ENCODE assay signal across 28 mouse cellular contexts in genomic region chr5:111728411-111728810, GRCm38 (mm10). TPM values are rescaled to one million over a fixed set of nuclear protein-coding genes. Genes with fewer than 3 reads are reported as not detected.
DNase-seq lines count a peak whose midpoint lies in the region; ATAC-seq and TF ChIP-seq lines count a peak whose summit lies in the region.
"Had no signal": no experiment of that assay in that cellular context is flagged by ENCODE, and none has a peak within 500 bp of the region (broad histone marks: within the 10 kb centered on the region; RNA-seq: fewer than 3 reads in every experiment).

No protein-coding gene starts in this region.

- no peaks in the 10 kb centered on the region for H3K79me2 ChIP-seq in MEL (ENCODE audit: control insufficient read depth, insufficient read depth, low read length, poor library complexity)

- no peaks in the 10 kb centered on the region for H3K4me1 ChIP-seq in kidney, adult 2 months (ENCODE audit: control insufficient read depth, insufficient read depth, low read length)
- H3K4me1 ChIP-seq in lung, postnatal 0 days (ENCODE audit: insufficient read depth, low read depth, low read length), result no peaks in the 10 kb centered on the region
- no peaks in the 10 kb centered on the region for H3K4me1 ChIP-seq in MEL (ENCODE audit: control insufficient read depth in 1 of 2, insufficient read depth in 2 of 2, low read length in 2 of 2)
- no peaks in the 10 kb centered on the region; the same call in 1 of the 2 replicates for H3K4me1 ChIP-seq in stomach, postnatal 0 days (replicated peaks; ENCODE audit: control insufficient read depth, insufficient read depth)
- H3K4me1 ChIP-seq: liver, embryonic 15.5 days had no signal

- no peak overlapping the region for H3K27ac ChIP-seq in kidney, adult 2 months (ENCODE audit: insufficient read depth, low read depth, low read length)
- H3K27ac ChIP-seq in lung, postnatal 0 days (ENCODE audit: low read length), result no peak overlapping the region
- H3K27ac ChIP-seq in MEL (ENCODE audit: control insufficient read depth, low read depth, low read length), result no peak overlapping the region
- H3K27ac ChIP-seq in stomach, postnatal 0 days (replicated peaks), result no peak overlapping the region
- H3K27ac ChIP-seq: hindbrain, embryonic 12.5 days; liver, embryonic 15.5 days; midbrain, embryonic 12.5 days; stomach, embryonic 15.5 days had no signal

- 0 out of 2 replicates have a peak, but pooled peaks have one; percentile 20 for TF ChIP-seq CTCF in kidney, adult 2 months (conservative IDR thresholded peaks at IDR 0.05; ENCODE audit: insufficient read depth, insufficient read length, low read depth, low read length)
- peak; percentile 53 for TF ChIP-seq CTCF in lung, postnatal 0 days (IDR thresholded peaks at IDR 0.05)
- TF ChIP-seq CTCF in MEL (IDR thresholded peaks at IDR 0.05 in 2 of 3, conservative IDR thresholded peaks at IDR 0.05 in 1 of 3; ENCODE audit: control insufficient read depth in 1 of 3, insufficient read depth in 1 of 3, low read depth in 2 of 3, low read length in 3 of 3, poor library complexity in 1 of 3, severe bottlenecking in 1 of 3), result peak in 2 of 3 experiments; percentile 15 to 52; a peak in 3 of 6 replicates
- TF ChIP-seq CTCF in stomach, postnatal 0 days (IDR thresholded peaks at IDR 0.05; ENCODE audit: low read depth), result peak; percentile 59

- TF ChIP-seq POLR2A in kidney, adult 2 months (IDR thresholded peaks at IDR 0.05; ENCODE audit: low read depth, low read length), result no peak
- no peak for TF ChIP-seq POLR2A in MEL (IDR thresholded peaks at IDR 0.05; ENCODE audit: control insufficient read depth in 1 of 2, insufficient read depth in 1 of 2, low read depth in 1 of 2, low read length in 2 of 2, poor library complexity in 1 of 2)

- no peaks in the 10 kb centered on the region for H3K9me3 ChIP-seq in lung, postnatal 0 days (ENCODE audit: low read length)
- no peaks in the 10 kb centered on the region for H3K9me3 ChIP-seq in MEL (replicated peaks; ENCODE audit: insufficient read depth, low read length)
- H3K9me3 ChIP-seq in stomach, postnatal 0 days (ENCODE audit: control insufficient read depth, low read length), result no peaks in the 10 kb centered on the region
- H3K9me3 ChIP-seq: liver, embryonic 15.5 days; stomach, embryonic 15.5 days had no signal

- WGBS in kidney, adult 2 months, result 87% methylated on average over 4 of the region's 4 CpGs
- 76% methylated on average over 4 of the region's 4 CpGs for WGBS in lung, postnatal 0 days
- WGBS in stomach, postnatal 0 days, result 79% methylated on average over 4 of the region's 4 CpGs

- H3K4me3 ChIP-seq in kidney, adult 2 months (ENCODE audit: insufficient read depth, low read depth, low read length), result no peak overlapping the region
- H3K4me3 ChIP-seq in lung, postnatal 0 days (ENCODE audit: low read depth, low read length), result no peak overlapping the region
- no peak overlapping the region for H3K4me3 ChIP-seq in MEL (ENCODE audit: control insufficient read depth in 1 of 2, insufficient read depth in 1 of 2, low read depth in 2 of 2, low read length in 2 of 2)
- H3K4me3 ChIP-seq in stomach, postnatal 0 days (ENCODE audit: low read depth, low read length), result no peak overlapping the region
- H3K4me3 ChIP-seq: erythroblast, embryonic 14.5 days; hindbrain, embryonic 12.5 days; liver, embryonic 15.5 days; midbrain, embryonic 12.5 days; stomach, embryonic 15.5 days had no signal

- ATAC-seq in lung, postnatal 0 days, result no peak
- ATAC-seq in stomach, postnatal 0 days (ENCODE audit: low FRiP score, low TSS enrichment), result no peak
- ATAC-seq: CD4-positive, CD25-positive, alpha-beta regulatory T cell, adult 4 months; forebrain, embryonic 14.5 days had no signal

- H3K36me3 ChIP-seq in kidney, adult 2 months (ENCODE audit: control insufficient read depth, insufficient read depth, low read length), result no peaks in the 10 kb centered on the region
- no peaks in the 10 kb centered on the region for H3K36me3 ChIP-seq in lung, postnatal 0 days (ENCODE audit: insufficient read depth, low read length)
- H3K36me3 ChIP-seq in MEL (ENCODE audit: control insufficient read depth in 1 of 2, insufficient read depth in 2 of 2, low read length in 2 of 2), result no peaks in the 10 kb centered on the region
- H3K36me3 ChIP-seq in stomach, postnatal 0 days (ENCODE audit: control insufficient read depth, insufficient read depth, low read length), result no peaks in the 10 kb centered on the region
- H3K36me3 ChIP-seq: hindbrain, embryonic 12.5 days; liver, embryonic 15.5 days; midbrain, embryonic 12.5 days; stomach, embryonic 15.5 days had no signal

- H3K27me3 ChIP-seq in kidney, adult 2 months (replicated peaks; ENCODE audit: control insufficient read depth, insufficient read depth, low read length), result no peaks in the 10 kb centered on the region
- H3K27me3 ChIP-seq in lung, postnatal 0 days (replicated peaks; ENCODE audit: insufficient read depth, low read length), result no peaks in the 10 kb centered on the region
- H3K27me3 ChIP-seq in MEL (ENCODE audit: control insufficient read depth in 1 of 2, insufficient read depth in 2 of 2, low read length in 2 of 2), result no peaks in the 10 kb centered on the region
- no peaks in the 10 kb centered on the region for H3K27me3 ChIP-seq in stomach, postnatal 0 days (ENCODE audit: control insufficient read depth, insufficient read depth, low read length)
- H3K27me3 ChIP-seq: hindbrain, embryonic 12.5 days; liver, embryonic 15.5 days; stomach, embryonic 15.5 days had no signal

- TF ChIP-seq RAD21 in MEL (IDR thresholded peaks at IDR 0.05; ENCODE audit: low read depth, low read length), result peak; percentile 12

- H3K9ac ChIP-seq in lung, postnatal 0 days (replicated peaks; ENCODE audit: low read depth), result no peak overlapping the region
- H3K9ac ChIP-seq in MEL (ENCODE audit: control insufficient read depth, low read depth, low read length, poor library complexity, severe bottlenecking), result no peak overlapping the region
- H3K9ac ChIP-seq in stomach, postnatal 0 days (ENCODE audit: low read length), result no peak overlapping the region
- H3K9ac ChIP-seq: hindbrain, embryonic 12.5 days; liver, embryonic 15.5 days; midbrain, embryonic 12.5 days; stomach, embryonic 15.5 days had no signal

- no peak for TF ChIP-seq EP300 in lung, postnatal 0 days (IDR thresholded peaks at IDR 0.05)
- TF ChIP-seq EP300 in MEL (IDR thresholded peaks at IDR 0.05; ENCODE audit: low read depth in 1 of 2, low read length in 2 of 2), result no peak
- no peak for TF ChIP-seq EP300 in stomach, postnatal 0 days (optimal IDR thresholded peaks at IDR 0.05)

- no peak overlapping the region for H3K4me2 ChIP-seq in lung, postnatal 0 days (replicated peaks; ENCODE audit: low read depth, low read length)
- H3K4me2 ChIP-seq in stomach, postnatal 0 days (replicated peaks; ENCODE audit: low read depth), result no peak overlapping the region
- H3K4me2 ChIP-seq: hindbrain, embryonic 12.5 days; liver, embryonic 15.5 days; midbrain, embryonic 12.5 days; stomach, embryonic 15.5 days had no signal

- DNase-seq in kidney, adult 2 months, result no peak
- no peak for DNase-seq in kidney, adult 18-20 months
- DNase-seq in lung, postnatal 0 days (ENCODE audit: low spot score), result no peak
- no peak for DNase-seq in lung, postnatal 36 days
- no peak for DNase-seq in MEL (ENCODE audit: low read depth, low spot score)
- DNase-seq in stomach, postnatal 0 days (ENCODE audit: low spot score), result no peak
- no peak for DNase-seq in cerebellum, postnatal 36 days
- DNase-seq: adrenal gland, postnatal 10 days; cerebellum, adult 2 months; heart, adult 18-20 months; heart, postnatal 10 days; kidney, adult 8-10 months; kidney, postnatal 4 days; left cerebral cortex, postnatal 4 days; lung, postnatal 4 days had no signal

TF ChIP-seq in MEL, 35 proteins besides CTCF, POLR2A, EP300 and RAD21:
- TF ChIP-seq JUND (IDR thresholded peaks at IDR 0.05; ENCODE audit: low read depth, low read length) (no peak), SMC3 (IDR thresholded peaks at IDR 0.05; ENCODE audit: low read depth, low read length) (peak; percentile 34; the same call in 1 of the 2 replicates), ZNF384 (IDR thresholded peaks at IDR 0.05; ENCODE audit: low read depth, low read length) (no peak)

RNA-seq across cellular contexts. Expression of gene Gm26897, which starts 5.3 kb away (rescaled TPM):
- polyA plus RNA-seq in kidney, adult 2 months (2012; rRNA removed), result not detected in 2 replicates
- not detected in 2 replicates for polyA plus RNA-seq in lung, postnatal 0 days (2015; fragmentation: Nextera tagmentation; extraction: Ambion mirVana)
- total RNA-seq in MEL (2012; rRNA removed), result not detected in 2 replicates
- not detected for polyA plus RNA-seq in MEL (2012; ENCODE audit: insufficient read depth in 1 of 2, insufficient read length in 2 of 2, low read depth in 1 of 2, low replicate concordance in 2 of 2, missing spikeins in 1 of 2)
- polyA plus RNA-seq in stomach, postnatal 0 days (2015; fragmentation: Nextera tagmentation; extraction: Ambion mirVana), result not detected in 2 replicates
- total RNA-seq: adrenal gland, postnatal 10 days; common myeloid progenitor, adult 5-6 weeks; gastrocnemius, adult 18-20 months; heart, adult 18-20 months; heart, postnatal 10 days; layer of hippocampus, postnatal 25 days; left cerebral cortex, postnatal 4 days; neutrophil, adult 5-6 weeks had no signal
- polyA plus RNA-seq: CD4-positive, CD25-positive, alpha-beta regulatory T cell, adult 4 months; cerebellum, adult 2 months; embryonic facial prominence, embryonic 11.5 days; erythroblast, embryonic 14.5 days; forebrain, embryonic 14.5 days; hindbrain, embryonic 12.5 days; liver, embryonic 15.5 days; midbrain, embryonic 12.5 days; stomach, embryonic 15.5 days; thymus, postnatal 0 days had no signal
